Mouse (Mus musculus) MEL (cell line): ENCODE results near the gene Klhl25. TPM values are rescaled to one million over a fixed set of nuclear protein-coding genes. Genes with fewer than 3 reads are reported as not detected.
"Not testable (repeated sequence)": the region's sequence is repeated elsewhere in the genome, so short reads cannot be mapped to it uniquely, and the experiment has no call there.

Experiments used
- DNase-seq: peaks from one replicate; pipeline ENCODE4 v3.0.0; 2011; ENCODE audit warnings: low read depth, low spot score
- H3K27ac ChIP-seq: 2 replicates; pipeline ENCODE4 v1.5.1; 2012; ENCODE audit warnings: low read depth, mild to moderate bottlenecking, control low read depth, low read length, moderate library complexity; ENCODE audit not compliant: control insufficient read depth
- H3K27me3 ChIP-seq, 2 experiments: fragments of 150-350 bp in 1 of 2; sonication (generic) in 1 of 2; 2 replicates each; pipeline ENCODE4 v1.6.1; 2012; ENCODE audit warnings: low read length in 2 of 2, mild to moderate bottlenecking in 2 of 2, improper control_type of control experiment in 1 of 2, moderate library complexity in 1 of 2; ENCODE audit not compliant: insufficient read depth in 2 of 2, control insufficient read depth in 1 of 2
- H3K36me3 ChIP-seq, 2 experiments: 2 replicates each; pipeline ENCODE4 v1.6.1; 2012 to 2014; ENCODE audit warnings: low read length in 2 of 2, improper control_type of control experiment in 1 of 2, inconsistent platforms in 1 of 2, mild to moderate bottlenecking in 1 of 2; ENCODE audit not compliant: insufficient read depth in 2 of 2, control insufficient read depth in 1 of 2
- H3K4me1 ChIP-seq, 2 experiments: fragments of 150-350 bp in 1 of 2; sonication (generic) in 1 of 2; 2 replicates each; pipeline ENCODE4 v1.6.1; 2012; ENCODE audit warnings: low read length in 2 of 2, improper control_type of control experiment in 1 of 2, mild to moderate bottlenecking in 1 of 2; ENCODE audit not compliant: insufficient read depth in 2 of 2, control insufficient read depth in 1 of 2
- H3K4me3 ChIP-seq, 2 experiments: fragments of 150-350 bp in 1 of 2; sonication (generic) in 1 of 2; 2 replicates each; pipeline ENCODE4 v1.5.1; 2012; ENCODE audit warnings: low read depth in 2 of 2, low read length in 2 of 2, mild to moderate bottlenecking in 2 of 2, moderate library complexity in 2 of 2, control low read depth in 1 of 2, improper control_type of control experiment in 1 of 2; ENCODE audit not compliant: control insufficient read depth in 1 of 2, insufficient read depth in 1 of 2
- H3K79me2 ChIP-seq: 2 replicates; pipeline ENCODE4 v1.6.1; 2012; ENCODE audit warnings: mild to moderate bottlenecking, low read length, moderate library complexity; ENCODE audit not compliant: control insufficient read depth, poor library complexity, insufficient read depth
- H3K9ac ChIP-seq: 2 replicates; pipeline ENCODE4 v1.6.1; 2012; ENCODE audit warnings: low read depth, mild to moderate bottlenecking, control low read depth, low read length, moderate library complexity; ENCODE audit not compliant: control insufficient read depth, poor library complexity, severe bottlenecking
- H3K9me3 ChIP-seq: fragments of 150-350 bp; sonication (generic); replicated peaks from 2 replicates; pipeline ENCODE4 v1.6.1; 2012; ENCODE audit warnings: mild to moderate bottlenecking, low read length, improper control_type of control experiment, moderate library complexity; ENCODE audit not compliant: insufficient read depth
- ELF1 ChIP-seq: IDR thresholded peaks from 2 replicates; pipeline ENCODE4 v1.6.1; 2014; ENCODE audit warnings: low read depth, mild to moderate bottlenecking, inconsistent platforms, low read length, improper control_type of control experiment, moderate library complexity
- GATA1 ChIP-seq: IDR thresholded peaks from 2 replicates; pipeline ENCODE4 v1.6.1; 2011; ENCODE audit warnings: low read depth, low read length, improper control_type of control experiment
- HCFC1 ChIP-seq: IDR thresholded peaks from 2 replicates; pipeline ENCODE4 v1.6.1; 2012; ENCODE audit warnings: low read depth, mild to moderate bottlenecking, inconsistent platforms, low read length, improper control_type of control experiment, moderate library complexity
- MAX ChIP-seq: IDR thresholded peaks from 2 replicates; pipeline ENCODE4 v1.6.1; 2011; ENCODE audit warnings: low read length, improper control_type of control experiment
- MEF2A ChIP-seq: IDR thresholded peaks from 2 replicates; pipeline ENCODE4 v1.6.1; 2014; ENCODE audit warnings: low read depth, mild to moderate bottlenecking, inconsistent platforms, low read length, improper control_type of control experiment; ENCODE audit not compliant: poor library complexity, insufficient replicate concordance, severe bottlenecking; ENCODE audit errors: extremely low read depth
- SIN3A ChIP-seq: IDR thresholded peaks from 2 replicates; pipeline ENCODE4 v1.6.1; 2012; ENCODE audit warnings: low read length, improper control_type of control experiment, inconsistent platforms
- TAL1 ChIP-seq: IDR thresholded peaks from 2 replicates; pipeline ENCODE4 v1.6.1; 2012; ENCODE audit warnings: mild to moderate bottlenecking, inconsistent platforms, low read length, moderate library complexity, mixed read lengths
- TBP ChIP-seq: IDR thresholded peaks from 2 replicates; pipeline ENCODE4 v1.8.0; 2011; ENCODE audit warnings: low read depth, low read length, improper control_type of control experiment
- UBTF ChIP-seq: IDR thresholded peaks from 2 replicates; pipeline ENCODE4 v1.6.1; 2012; ENCODE audit warnings: low read depth, mild to moderate bottlenecking, inconsistent platforms, low read length, improper control_type of control experiment, moderate library complexity, borderline replicate concordance; ENCODE audit not compliant: insufficient read depth
- USF2 ChIP-seq, 2 experiments: IDR thresholded peaks; 2 replicates each; pipeline ENCODE4 v1.6.1; 2011 to 2012; ENCODE audit warnings: improper control_type of control experiment in 2 of 2, low read length in 2 of 2, borderline replicate concordance in 1 of 2, inconsistent platforms in 1 of 2, low read depth in 1 of 2, mild to moderate bottlenecking in 1 of 2; ENCODE audit not compliant: insufficient read depth in 1 of 2
- ZC3H11A ChIP-seq: IDR thresholded peaks from 2 replicates; pipeline ENCODE4 v1.6.1; 2012; ENCODE audit warnings: low read depth, mild to moderate bottlenecking, inconsistent platforms, low read length, improper control_type of control experiment
- polyA plus RNA-seq, 2 experiments: library from polyadenylated mRNA; stranded (reverse) in 1 of 2; unstranded in 1 of 2; fragments of >175 nt in 1 of 2; fragments of >200 nt in 1 of 2; gene quantifications; 2 replicates each; pipeline versions ENCODE4 v1.2.1 to v1.2.4; 2012; ENCODE audit warnings: low replicate concordance in 2 of 2, low read depth in 1 of 2; ENCODE audit not compliant: insufficient read length in 2 of 2, insufficient read depth in 1 of 2, missing spikeins in 1 of 2
- total RNA-seq: library from RNA; depleted of rRNA; stranded (reverse); fragments of 300-350 nt; gene quantifications from 2 replicates; pipeline ENCODE4 v1.2.3, GENCODE M21; 2012

Klhl25 gene
- total and polyA plus RNA-seq, 3 experiments: 7.4 to 11.4 TPM; not detected in 1

GRCm38 (mm10) chr7:75917662-75918061 is 69.6 kb downstream of the Klhl25 start:
- H3K9me3 ChIP-seq: no peaks in the 10 kb centered on the region
- no peaks in the 10 kb centered on the region for H3K4me1 ChIP-seq
- H3K27ac ChIP-seq: no peak overlapping the region
- H3K4me3 ChIP-seq: no peak overlapping the region
- no peaks in the 10 kb centered on the region for H3K27me3 ChIP-seq
- H3K9ac ChIP-seq: no peak overlapping the region
- TF ChIP-seq UBTF (no peak), ZC3H11A (no peak), MAX (no peak), TAL1 (no peak), SIN3A (no peak), USF2 (IDR thresholded peaks at IDR 0.05; ENCODE audit: borderline replicate concordance in 1 of 2, insufficient read depth in 1 of 2, low read depth in 1 of 2, low read length in 2 of 2) (no peak), TBP (no peak), MEF2A (no peak), GATA1 (no peak), ELF1 (no peak), HCFC1 (no peak)
- H3K36me3 ChIP-seq: no peaks in the 10 kb centered on the region
- no peak for DNase-seq
- H3K79me2 ChIP-seq: no peaks in the 10 kb centered on the region

- not testable (repeated sequence) for H3K9ac ChIP-seq, H3K27ac ChIP-seq, H3K27me3 ChIP-seq, H3K4me1 ChIP-seq, H3K36me3 ChIP-seq, H3K4me3 ChIP-seq, H3K79me2 ChIP-seq, DNase-seq, H3K9me3 ChIP-seq
Measured at GRCm38 (mm10) chr7:75919745-75920144, 71.6 kb downstream of the Klhl25 start.
